ENCODE assay signal across 9 mouse cellular contexts in the genomic region with DNA sequence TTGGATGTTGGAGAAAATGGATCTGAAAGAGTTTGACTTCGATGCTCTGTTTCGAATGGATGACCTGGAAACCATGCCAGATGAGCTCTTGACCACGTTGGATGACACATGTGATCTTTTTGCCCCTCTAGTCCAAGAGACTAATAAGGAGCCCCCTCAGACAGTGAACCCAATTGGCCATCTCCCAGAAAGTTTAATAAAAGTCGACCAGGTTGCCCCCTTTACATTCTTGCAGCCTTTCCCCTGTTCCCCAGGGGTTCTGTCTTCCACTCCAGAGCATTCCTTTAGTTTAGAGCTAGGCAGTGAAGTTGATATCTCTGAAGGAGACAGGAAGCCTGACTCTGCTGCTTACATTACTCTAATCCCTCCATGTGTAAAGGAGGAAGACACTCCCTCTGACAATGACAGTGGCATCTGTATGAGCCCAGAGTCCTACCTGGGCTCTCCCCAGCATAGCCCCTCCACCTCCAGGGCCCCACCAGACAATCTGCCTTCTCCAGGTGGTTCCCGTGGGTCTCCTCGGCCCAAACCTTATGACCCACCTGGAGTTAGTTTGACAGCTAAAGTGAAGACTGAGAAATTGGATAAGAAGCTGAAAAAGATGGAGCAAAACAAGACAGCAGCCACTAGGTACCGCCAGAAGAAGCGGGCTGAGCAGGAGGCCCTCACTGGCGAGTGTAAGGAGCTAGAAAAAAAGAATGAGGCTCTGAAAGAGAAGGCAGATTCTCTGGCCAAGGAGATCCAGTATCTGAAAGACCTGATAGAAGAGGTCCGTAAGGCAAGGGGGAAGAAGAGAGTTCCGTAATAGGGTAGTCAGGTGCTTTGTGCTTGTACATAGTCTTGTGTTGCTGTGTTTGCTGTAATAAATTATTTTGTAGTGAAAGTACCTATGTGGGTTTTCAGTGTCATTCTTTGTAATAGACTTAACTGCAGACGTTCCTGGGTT. TPM values are rescaled to one million over a fixed set of nuclear protein-coding genes. Genes with fewer than 3 reads are reported as not detected.
DNase-seq lines count a peak whose midpoint lies in the region; ATAC-seq and TF ChIP-seq lines count a peak whose summit lies in the region.
"Had no signal": no experiment of that assay in that cellular context is flagged by ENCODE, and none has a peak within 500 bp of the region (broad histone marks: within the 10 kb centered on the region; RNA-seq: fewer than 3 reads in every experiment).

No protein-coding gene starts in this region.

- TF ChIP-seq POLR2A in small intestine, adult 2 months (IDR thresholded peaks at IDR 0.05; ENCODE audit: low read depth, low read length), result no peak

- no peak for TF ChIP-seq CTCF in intestine, postnatal 0 days (IDR thresholded peaks at IDR 0.05; ENCODE audit: low read depth)
- no peak for TF ChIP-seq CTCF in small intestine, adult 2 months (IDR thresholded peaks at IDR 0.05; ENCODE audit: extremely low read depth, insufficient read length, insufficient replicate concordance, low read depth, low read length)

- H3K27me3 ChIP-seq in lung, embryonic 16.5 days (ENCODE audit: control insufficient read depth, insufficient read depth, low read depth, low read length), result no peaks in the 10 kb centered on the region
- no peaks in the 10 kb centered on the region for H3K27me3 ChIP-seq in embryonic facial prominence, embryonic 13.5 days
- no peaks in the 10 kb centered on the region for H3K27me3 ChIP-seq in intestine, postnatal 0 days (replicated peaks; ENCODE audit: control insufficient read depth, insufficient read depth, low read length)
- no peaks in the 10 kb centered on the region for H3K27me3 ChIP-seq in small intestine, adult 2 months (ENCODE audit: control insufficient read depth, insufficient read depth, low read length)

- peak overlapping the region; percentile 98 for H3K27ac ChIP-seq in lung, embryonic 16.5 days (ENCODE audit: low read length)
- peak overlapping the region; percentile 98 for H3K27ac ChIP-seq in embryonic facial prominence, embryonic 13.5 days
- peak overlapping the region; percentile 100 for H3K27ac ChIP-seq in intestine, postnatal 0 days (ENCODE audit: low read depth, low read length)
- peak overlapping the region; percentile 83 for H3K27ac ChIP-seq in small intestine, adult 2 months (ENCODE audit: insufficient read depth, low read depth, low read length)

- H3K36me3 ChIP-seq in lung, embryonic 16.5 days (ENCODE audit: control insufficient read depth, insufficient read depth, low read length), result peaks cover 26% of the 10 kb centered on the region
- peaks cover 46% of the 10 kb centered on the region for H3K36me3 ChIP-seq in embryonic facial prominence, embryonic 13.5 days
- H3K36me3 ChIP-seq in intestine, postnatal 0 days (ENCODE audit: control insufficient read depth, insufficient read depth), result peaks cover 27% of the 10 kb centered on the region
- H3K36me3 ChIP-seq in small intestine, adult 2 months (ENCODE audit: control insufficient read depth, insufficient read depth, low read length), result peaks cover 23% of the 10 kb centered on the region

- H3K4me1 ChIP-seq in lung, embryonic 16.5 days (replicated peaks; ENCODE audit: control insufficient read depth, insufficient read depth, low read length), result peaks cover 25% of the 10 kb centered on the region
- peaks cover 43% of the 10 kb centered on the region for H3K4me1 ChIP-seq in embryonic facial prominence, embryonic 13.5 days
- peaks cover 12% of the 10 kb centered on the region for H3K4me1 ChIP-seq in intestine, postnatal 0 days (replicated peaks; ENCODE audit: control insufficient read depth, insufficient read depth, low read length)
- peaks cover 24% of the 10 kb centered on the region; the same call in 1 of the 2 replicates for H3K4me1 ChIP-seq in small intestine, adult 2 months (ENCODE audit: control insufficient read depth, insufficient read depth, insufficient read length, low read length)

- WGBS in lung, embryonic 16.5 days, result 49% methylated on average over 12 of the region's 12 CpGs
- WGBS in embryonic facial prominence, embryonic 13.5 days, result 53% methylated on average over 12 of the region's 12 CpGs
- WGBS in intestine, postnatal 0 days, result 33% methylated on average over 12 of the region's 12 CpGs
- WGBS in small intestine, adult 2 months, result 18% methylated on average over 12 of the region's 12 CpGs

- peak overlapping the region; percentile 95 for H3K4me2 ChIP-seq in lung, embryonic 16.5 days (ENCODE audit: low read depth, low read length)
- H3K4me2 ChIP-seq in embryonic facial prominence, embryonic 13.5 days, result peak overlapping the region; percentile 95
- peak overlapping the region; percentile 96 for H3K4me2 ChIP-seq in intestine, postnatal 0 days (replicated peaks; ENCODE audit: low read depth)

- DNase-seq in lung, postnatal 25 days (ENCODE audit: low spot score), result no peak
- no peak for DNase-seq in ovary, postnatal 14 days (ENCODE audit: low spot score)
- DNase-seq in urinary bladder, postnatal 14 days (ENCODE audit: low spot score), result no peak
- no peak for DNase-seq in right cerebral cortex, postnatal 36 days (ENCODE audit: low spot score in 2 of 2)

- no peaks in the 10 kb centered on the region for H3K9me3 ChIP-seq in lung, embryonic 16.5 days (ENCODE audit: control insufficient read depth, low read length)
- H3K9me3 ChIP-seq in embryonic facial prominence, embryonic 13.5 days, result no peaks in the 10 kb centered on the region
- no peaks in the 10 kb centered on the region for H3K9me3 ChIP-seq in intestine, postnatal 0 days (ENCODE audit: control insufficient read depth)

- H3K4me3 ChIP-seq in lung, embryonic 16.5 days (ENCODE audit: low read length), result peak overlapping the region; percentile 99
- peak overlapping the region; percentile 100 for H3K4me3 ChIP-seq in embryonic facial prominence, embryonic 13.5 days
- peak overlapping the region; percentile 100 for H3K4me3 ChIP-seq in intestine, postnatal 0 days (ENCODE audit: low read depth, low read length)
- peak overlapping the region; percentile 84 for H3K4me3 ChIP-seq in small intestine, adult 2 months (ENCODE audit: low read depth, low read length)

- peak overlapping the region; percentile 100 for H3K9ac ChIP-seq in lung, embryonic 16.5 days (ENCODE audit: low read length)
- H3K9ac ChIP-seq in embryonic facial prominence, embryonic 13.5 days, result peak overlapping the region; percentile 100
- H3K9ac ChIP-seq in intestine, postnatal 0 days (ENCODE audit: low read depth, low read length), result peak overlapping the region; percentile 100; the same call in 1 of the 2 replicates

- no peak for ATAC-seq in lung, embryonic 16.5 days (ENCODE audit: low read depth)
- no peak for ATAC-seq in embryonic facial prominence, embryonic 13.5 days (ENCODE audit: insufficient number of reproducible peaks, insufficient read depth, low FRiP score, low TSS enrichment, low read depth)
- ATAC-seq in intestine, postnatal 0 days, result no peak

RNA-seq across cellular contexts. Expression of a gene that starts 1.9 kb away (rescaled TPM):
- 117 and 121 TPM in 2 replicates for polyA plus RNA-seq in lung, embryonic 16.5 days (2015; fragmentation: Nextera tagmentation; extraction: Ambion mirVana)
- 115 and 123 TPM in 2 replicates for polyA plus RNA-seq in embryonic facial prominence, embryonic 13.5 days (2015; fragmentation: Nextera tagmentation; extraction: Ambion mirVana)
- polyA plus RNA-seq in intestine, postnatal 0 days (2015; fragmentation: Nextera tagmentation; extraction: Ambion mirVana), result 95.2 and 106 TPM in 2 replicates
- polyA plus RNA-seq in small intestine, adult 2 months (2012; rRNA removed), result 127 and 274 TPM in 2 replicates

RNA-seq across cellular contexts. Expression of a gene that starts 7.2 kb away (rescaled TPM):
- 40.3 and 44.2 TPM in 2 replicates for polyA plus RNA-seq in lung, embryonic 16.5 days (2015; fragmentation: Nextera tagmentation; extraction: Ambion mirVana)
- polyA plus RNA-seq in embryonic facial prominence, embryonic 13.5 days (2015; fragmentation: Nextera tagmentation; extraction: Ambion mirVana), result 67.0 and 67.3 TPM in 2 replicates
- 48.4 and 49.3 TPM in 2 replicates for polyA plus RNA-seq in intestine, postnatal 0 days (2015; fragmentation: Nextera tagmentation; extraction: Ambion mirVana)
- polyA plus RNA-seq in small intestine, adult 2 months (2012; rRNA removed), result 19.1 and 19.3 TPM in 2 replicates

RNA-seq across cellular contexts. Expression of a gene that starts 21.3 kb away (rescaled TPM):
- not detected in 2 replicates for polyA plus RNA-seq in lung, embryonic 16.5 days (2015; fragmentation: Nextera tagmentation; extraction: Ambion mirVana)
- polyA plus RNA-seq in embryonic facial prominence, embryonic 13.5 days (2015; fragmentation: Nextera tagmentation; extraction: Ambion mirVana), result not detected in 2 replicates
- polyA plus RNA-seq in intestine, postnatal 0 days (2015; fragmentation: Nextera tagmentation; extraction: Ambion mirVana), result not detected in 2 replicates
- polyA plus RNA-seq in small intestine, adult 2 months (2012; rRNA removed), result not detected in 2 replicates
- polyA plus RNA-seq: gonadal fat pad, adult 2 months had no signal

RNA-seq across cellular contexts. Expression of a gene that starts 23.1 kb away (rescaled TPM):
- 26.7 and 28.4 TPM in 2 replicates for polyA plus RNA-seq in lung, embryonic 16.5 days (2015; fragmentation: Nextera tagmentation; extraction: Ambion mirVana)
- polyA plus RNA-seq in embryonic facial prominence, embryonic 13.5 days (2015; fragmentation: Nextera tagmentation; extraction: Ambion mirVana), result 31.5 and 34.4 TPM in 2 replicates
- 12.0 and 14.2 TPM in 2 replicates for polyA plus RNA-seq in intestine, postnatal 0 days (2015; fragmentation: Nextera tagmentation; extraction: Ambion mirVana)
- polyA plus RNA-seq in small intestine, adult 2 months (2012; rRNA removed), result 9.4 and 16.7 TPM in 2 replicates

RNA-seq across cellular contexts. Expression of a gene that starts 30.1 kb away (rescaled TPM):
- not detected in 2 replicates for polyA plus RNA-seq in lung, embryonic 16.5 days (2015; fragmentation: Nextera tagmentation; extraction: Ambion mirVana)
- not detected in 2 replicates for polyA plus RNA-seq in embryonic facial prominence, embryonic 13.5 days (2015; fragmentation: Nextera tagmentation; extraction: Ambion mirVana)
- 0.03 TPM in 1 of 2 replicates, not detected in the other for polyA plus RNA-seq in intestine, postnatal 0 days (2015; fragmentation: Nextera tagmentation; extraction: Ambion mirVana)
- polyA plus RNA-seq in small intestine, adult 2 months (2012; rRNA removed), result 0.46 and 0.85 TPM in 2 replicates
